Mouse (Mus musculus): ENCODE measurements at regions not wholly inside any gene's neighbourhood (a gene's known extent, or its start where the extent isn't known, plus 50 kb on each side); places are given as distances from the start of the nearest gene placed in this dataset.

DNA sequence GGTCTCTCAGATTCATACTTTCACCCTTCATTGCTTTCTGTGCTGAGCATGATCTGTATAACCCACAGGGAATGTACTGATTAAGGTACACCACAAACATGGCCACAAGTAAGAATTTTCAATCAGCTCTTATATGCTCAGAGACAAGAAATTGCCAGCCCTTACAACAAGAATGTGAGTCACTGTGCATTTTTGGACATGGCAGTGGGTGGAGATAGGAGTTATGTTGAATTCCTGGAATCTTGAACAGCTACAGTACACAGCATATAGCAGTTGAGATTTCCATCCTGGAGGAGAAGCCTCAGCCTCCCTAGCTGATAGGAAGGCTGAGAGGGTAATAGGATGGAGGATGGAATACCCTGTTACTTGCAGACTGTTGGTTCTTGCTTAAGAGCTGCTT, 173.8 kb upstream of the Nudt11 start:
- DNase-seq (ENCODE audit: low spot score in 2 of 2), result peak; percentile 2 to 5

DNA sequence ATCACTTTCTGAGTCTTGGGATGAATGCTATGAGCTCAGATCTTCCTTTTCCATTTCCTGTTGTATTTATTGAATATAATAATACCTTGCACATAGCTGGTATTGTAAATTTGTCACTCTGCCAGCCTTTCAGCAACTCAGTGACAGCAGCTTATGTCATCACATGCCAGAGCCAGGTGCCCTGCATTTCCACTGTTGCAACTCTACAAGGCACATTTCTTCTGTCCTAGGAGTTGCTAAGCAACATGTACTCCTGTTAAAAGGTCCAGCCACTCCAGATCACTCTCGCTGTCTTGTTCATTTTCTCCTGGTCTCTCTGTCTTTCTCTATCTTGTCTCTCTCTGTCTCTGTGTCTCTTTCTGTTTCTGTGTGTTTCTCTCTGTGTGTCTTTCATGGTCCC, 130.1 kb upstream of the Nudt11 start:
- DNase-seq (ENCODE audit: low spot score in 2 of 2), result no peak

DNA sequence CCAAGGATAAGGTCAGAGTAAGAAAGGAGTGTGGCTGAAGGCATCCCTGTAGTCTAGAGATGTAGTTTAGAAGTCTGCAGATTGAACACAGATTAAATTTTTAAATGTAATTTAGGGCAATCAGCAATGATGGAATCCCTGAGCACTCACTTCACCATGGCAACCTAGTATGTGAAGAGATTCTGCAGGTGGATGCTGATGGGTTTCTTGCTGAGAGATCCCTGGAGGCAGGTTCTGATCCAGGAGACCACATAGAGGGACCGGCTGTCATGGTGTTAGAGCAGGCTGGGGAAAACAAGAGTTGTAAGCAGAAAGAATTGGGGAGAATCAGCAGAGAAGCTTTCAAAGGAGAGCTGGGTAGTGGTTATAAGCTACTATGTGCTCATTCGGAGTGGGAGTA, 113.7 kb upstream of the Nudt11 start:
- peak in 1 of 2 experiments; percentile 2 for DNase-seq (ENCODE audit: low spot score in 2 of 2)

DNA sequence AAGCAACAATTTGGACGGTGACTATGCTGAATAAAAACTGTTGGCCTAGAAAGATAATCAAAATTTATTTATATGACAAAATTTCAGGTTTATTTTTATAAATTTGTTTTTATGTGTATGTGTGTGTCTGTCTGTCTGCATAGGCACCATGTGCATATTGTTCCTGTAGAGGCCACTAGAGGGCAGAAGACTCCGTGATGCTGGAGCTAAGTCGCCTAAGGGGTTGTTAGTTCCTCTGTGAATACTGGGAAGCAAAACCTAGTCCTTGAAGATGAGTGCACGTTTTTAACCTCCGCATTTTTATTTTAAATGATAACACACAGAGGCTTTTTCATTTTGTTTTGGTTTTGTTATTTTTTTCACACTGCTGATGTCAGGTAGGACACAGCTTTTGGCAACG, 105.3 kb upstream of the Nudt11 start:
- DNase-seq (ENCODE audit: low spot score in 2 of 2), result no peak

Measured in right cerebral cortex, adult 2 months (tissue).